Mouse (Mus musculus) CH12.LX (cell line): ENCODE data around the gene Cdsn.

Experiments
- CTCF ChIP-seq, 2 experiments: IDR thresholded peaks in 1 of 2; conservative IDR thresholded peaks in 1 of 2; 2 replicates each; pipeline ENCODE4 v1.5.1; 2011 to 2012; ENCODE audit warnings: low read depth in 2 of 2, low read length in 2 of 2, improper control_type of control experiment in 1 of 2, inconsistent platforms in 1 of 2, mild to moderate bottlenecking in 1 of 2, moderate library complexity in 1 of 2
- E2F4 ChIP-seq: IDR thresholded peaks from 2 replicates; pipeline ENCODE4 v1.6.1; 2011; ENCODE audit warnings: low read depth, low read length, improper control_type of control experiment; ENCODE audit not compliant: insufficient replicate concordance
- ELF1 ChIP-seq: IDR thresholded peaks from 2 replicates; pipeline ENCODE4 v1.6.1; 2014; ENCODE audit warnings: low read depth, mild to moderate bottlenecking, inconsistent platforms, low read length, improper control_type of control experiment
- ETS1 ChIP-seq: conservative IDR thresholded peaks from 2 replicates; pipeline ENCODE4 v1.6.1; 2012; ENCODE audit warnings: low read depth, mild to moderate bottlenecking, inconsistent platforms, low read length, improper control_type of control experiment, moderate library complexity
- MXI1 ChIP-seq: IDR thresholded peaks from 2 replicates; pipeline ENCODE4 v1.6.1; 2011; ENCODE audit warnings: mild to moderate bottlenecking, low read depth, low read length, improper control_type of control experiment
- MYC ChIP-seq: IDR thresholded peaks from 2 replicates; pipeline ENCODE4 v1.6.1; 2011; ENCODE audit warnings: low read depth, mild to moderate bottlenecking, improper control_type of control experiment, low read length
- PAX5 ChIP-seq: IDR thresholded peaks from 2 replicates; pipeline ENCODE4 v1.6.1; 2012; ENCODE audit warnings: low read length, inconsistent platforms, mixed read lengths
- POLR2A ChIP-seq: IDR thresholded peaks from 2 replicates; pipeline ENCODE4 v1.6.1; 2011; ENCODE audit warnings: low read depth, mild to moderate bottlenecking, improper control_type of control experiment, low read length
- SIN3A ChIP-seq: IDR thresholded peaks from 2 replicates; pipeline ENCODE4 v1.6.1; 2012; ENCODE audit warnings: low read length, improper control_type of control experiment, inconsistent platforms
- TBP ChIP-seq: conservative IDR thresholded peaks from 2 replicates; pipeline ENCODE4 v1.6.1; 2011; ENCODE audit warnings: low read depth, low read length, improper control_type of control experiment
- TCF12 ChIP-seq: IDR thresholded peaks from 2 replicates; pipeline ENCODE4 v1.6.1; 2014; ENCODE audit warnings: low read depth, mild to moderate bottlenecking, inconsistent platforms, low read length, improper control_type of control experiment
- ZC3H11A ChIP-seq: IDR thresholded peaks from 2 replicates; pipeline ENCODE4 v1.6.1; 2012; ENCODE audit warnings: low read depth, mild to moderate bottlenecking, inconsistent platforms, low read length, improper control_type of control experiment
- ZKSCAN1 ChIP-seq: IDR thresholded peaks from 2 replicates; pipeline ENCODE4 v1.6.1; 2012; ENCODE audit warnings: low read depth, inconsistent platforms, low read length, improper control_type of control experiment, borderline replicate concordance
- ZNF384 ChIP-seq: IDR thresholded peaks from 2 replicates; pipeline ENCODE4 v1.6.1; 2012; ENCODE audit warnings: low read depth, low read length, improper control_type of control experiment, inconsistent platforms

GRCm38 (mm10) chr17:35538476-35538875 lies 13.5 kb upstream of the Cdsn start:
- TF ChIP-seq ZC3H11A, result no peak
- no peak for TF ChIP-seq PAX5
- no peak for TF ChIP-seq POLR2A
- no peak for TF ChIP-seq CTCF (conservative IDR thresholded peaks at IDR 0.05 in 1 of 2, IDR thresholded peaks at IDR 0.05 in 1 of 2; ENCODE audit: low read depth in 2 of 2, low read length in 2 of 2)
- no peak for TF ChIP-seq MXI1
- TF ChIP-seq TBP, result no peak
- TF ChIP-seq ZNF384, result no peak
- TF ChIP-seq MYC, result no peak
- no peak for TF ChIP-seq E2F4
- TF ChIP-seq ZKSCAN1, result no peak
- no peak for TF ChIP-seq SIN3A
- no peak for TF ChIP-seq TCF12
- no peak for TF ChIP-seq ELF1
- TF ChIP-seq ETS1, result no peak
